9 mouse cellular contexts compared by ENCODE assay signal in genomic region chr6:127142154-127143123, GRCm38 (mm10). TPM values are rescaled to one million over a fixed set of nuclear protein-coding genes. Genes with fewer than 3 reads are reported as not detected.
DNase-seq lines count a peak whose midpoint lies in the region; ATAC-seq and TF ChIP-seq lines count a peak whose summit lies in the region.
"Had no signal": no experiment of that assay in that cellular context is flagged by ENCODE, and none has a peak within 500 bp of the region (broad histone marks: within the 10 kb centered on the region; RNA-seq: fewer than 3 reads in every experiment).

No protein-coding gene starts in this region.

- no peak overlapping the region for H3K4me3 ChIP-seq in cerebellum, adult 2 months (replicated peaks; ENCODE audit: insufficient read depth, low read depth, low read length)
- H3K4me3 ChIP-seq in heart, embryonic 13.5 days = no peak overlapping the region
- H3K4me3 ChIP-seq in stomach, embryonic 15.5 days (replicated peaks) = no peak overlapping the region
- H3K4me3 ChIP-seq: myocyte had no signal

- TF ChIP-seq CTCF in cerebellum, adult 2 months (IDR thresholded peaks at IDR 0.05; ENCODE audit: borderline replicate concordance, insufficient read depth, low read depth, low read length) = peak; percentile 65; the same call in 1 of the 2 replicates

- no peak for ATAC-seq in heart, embryonic 13.5 days (ENCODE audit: extremely low read depth, insufficient number of reproducible peaks, low FRiP score, low TSS enrichment)
- peak; percentile 73 for ATAC-seq in megakaryocyte-erythroid progenitor cell, adult 5-6 weeks (replicated peaks; ENCODE audit: low FRiP score, low TSS enrichment, poor library complexity, severe bottlenecking)
- ATAC-seq in stomach, embryonic 15.5 days (ENCODE audit: insufficient read depth, low FRiP score, low read depth) = peak; percentile 45; the same call in 1 of the 2 replicates

- peaks cover 92% of the 10 kb centered on the region for H3K36me3 ChIP-seq in heart, embryonic 13.5 days
- H3K36me3 ChIP-seq in stomach, embryonic 15.5 days = peaks cover 42% of the 10 kb centered on the region

- no peaks in the 10 kb centered on the region for H3K9me3 ChIP-seq in heart, embryonic 13.5 days
- no peaks in the 10 kb centered on the region for H3K9me3 ChIP-seq in stomach, embryonic 15.5 days

- H3K9ac ChIP-seq in heart, embryonic 13.5 days = no peak overlapping the region
- no peak overlapping the region for H3K9ac ChIP-seq in stomach, embryonic 15.5 days

- peak overlapping the region; percentile 28; the same call in 1 of the 2 replicates for H3K4me2 ChIP-seq in heart, embryonic 13.5 days
- H3K4me2 ChIP-seq in stomach, embryonic 15.5 days = peak overlapping the region; percentile 27; the same call in 1 of the 2 replicates

- peak; percentile 34 to 37 for DNase-seq in cerebellum, adult 2 months
- DNase-seq in cerebellum, adult 11-12 months = no peak
- peak; percentile 63 to 72 for DNase-seq in CD8-positive naive resting alpha-beta T cell, adult 2 months (ENCODE audit: low read depth in 2 of 2, low spot score in 2 of 2)
- peak; percentile 44 to 65 for DNase-seq in cerebellum, postnatal 25 days
- peak; percentile 43 for DNase-seq in kidney, postnatal 14 days

- 13% methylated on average over 10 of the region's 10 CpGs for WGBS in cerebellum, adult 2 months
- 22% methylated on average over 10 of the region's 10 CpGs for WGBS in heart, embryonic 13.5 days
- 20% methylated on average over 8 of the region's 10 CpGs for WGBS in stomach, embryonic 15.5 days

- no peaks in the 10 kb centered on the region for H3K27me3 ChIP-seq in cerebellum, adult 2 months (ENCODE audit: control insufficient read depth, insufficient read depth, low read length)
- H3K27me3 ChIP-seq in heart, embryonic 13.5 days (replicated peaks) = no peaks in the 10 kb centered on the region
- H3K27me3 ChIP-seq in stomach, embryonic 15.5 days (replicated peaks) = no peaks in the 10 kb centered on the region

- no peak for TF ChIP-seq POLR2A in cerebellum, adult 2 months (IDR thresholded peaks at IDR 0.05; ENCODE audit: borderline replicate concordance, insufficient read depth, low read length)

- no peak overlapping the region for H3K27ac ChIP-seq in cerebellum, adult 2 months (ENCODE audit: insufficient read depth, low read length)
- peak overlapping the region; percentile 32; the same call in 1 of the 2 replicates for H3K27ac ChIP-seq in heart, embryonic 13.5 days (replicated peaks)
- peak overlapping the region; percentile 16; the same call in 1 of the 2 replicates for H3K27ac ChIP-seq in stomach, embryonic 15.5 days

- no peaks in the 10 kb centered on the region for H3K4me1 ChIP-seq in cerebellum, adult 2 months (ENCODE audit: control insufficient read depth, insufficient read depth, low read length)
- peaks cover 43% of the 10 kb centered on the region for H3K4me1 ChIP-seq in heart, embryonic 13.5 days
- H3K4me1 ChIP-seq in stomach, embryonic 15.5 days = peaks cover 25% of the 10 kb centered on the region; the same call in 1 of the 2 replicates

RNA-seq across cellular contexts. Expression of gene Ccnd2, which starts 9.6 kb away (rescaled TPM):
- polyA plus RNA-seq in cerebellum, adult 2 months (2012; rRNA removed) = 4.1 and 5.4 TPM in 2 replicates
- 583 and 638 TPM in 2 replicates for polyA plus RNA-seq in heart, embryonic 13.5 days (2015; fragmentation: Nextera tagmentation; extraction: Ambion mirVana)
- total RNA-seq in megakaryocyte-erythroid progenitor cell, adult 5-6 weeks (2014; fragmentation: Nextera tagmentation) = 73.8 and 98.1 TPM in 2 replicates
- total RNA-seq in megakaryocyte-erythroid progenitor cell, adult 5-6 weeks (2017) = 37.0 and 40.1 TPM in 2 replicates
- 922 and 986 TPM in 2 replicates for polyA plus RNA-seq in stomach, embryonic 15.5 days (2015; fragmentation: Nextera tagmentation; extraction: Ambion mirVana)

RNA-seq across cellular contexts. Expression of gene Tigar, which starts 33.1 kb away (rescaled TPM):
- polyA plus RNA-seq in cerebellum, adult 2 months (2012; rRNA removed) = 19.5 and 19.6 TPM in 2 replicates
- polyA plus RNA-seq in heart, embryonic 13.5 days (2015; fragmentation: Nextera tagmentation; extraction: Ambion mirVana) = 7.6 and 8.1 TPM in 2 replicates
- total RNA-seq in megakaryocyte-erythroid progenitor cell, adult 5-6 weeks (2014; fragmentation: Nextera tagmentation) = 0.47 TPM in 1 of 2 replicates, not detected in the other
- 0.30 and 3.1 TPM in 2 replicates for total RNA-seq in megakaryocyte-erythroid progenitor cell, adult 5-6 weeks (2017)
- 2.9 and 4.4 TPM in 2 replicates for polyA plus RNA-seq in stomach, embryonic 15.5 days (2015; fragmentation: Nextera tagmentation; extraction: Ambion mirVana)

Comparison
In these comparisons a context has a peak if more than half of its experiments do, and no peak if none do; other contexts are left out.
1. RNA of gene Ccnd2, which starts 9.6 kb away (polyA plus RNA-seq): 922 to 986 TPM in stomach, embryonic 15.5 days and 583 to 638 TPM in heart, embryonic 13.5 days; 4.1 to 5.4 TPM in cerebellum, adult 2 months; every median in the first group is over 10 times any median in the second.